Mouse (Mus musculus) cerebral cortex, adult 2 months (tissue): Measurements from ENCODE around the gene Hao2.

ENCODE experiments used
- WGBS: fragments of 180-500 bp; shearing (Covaris S2); methylation state at CpG from one replicate; pipeline ENCODE4 v1.1.7; 2018; 5-methylcytosine and 5-hydroxymethylcytosine counted together

The Hao2 gene

GRCm38 (mm10) chr3:98855160-98855559 lies 37.9 kb downstream of the Hao2 start:
- WGBS: 88% methylated on average over 3 of the region's 3 CpGs

DNA sequence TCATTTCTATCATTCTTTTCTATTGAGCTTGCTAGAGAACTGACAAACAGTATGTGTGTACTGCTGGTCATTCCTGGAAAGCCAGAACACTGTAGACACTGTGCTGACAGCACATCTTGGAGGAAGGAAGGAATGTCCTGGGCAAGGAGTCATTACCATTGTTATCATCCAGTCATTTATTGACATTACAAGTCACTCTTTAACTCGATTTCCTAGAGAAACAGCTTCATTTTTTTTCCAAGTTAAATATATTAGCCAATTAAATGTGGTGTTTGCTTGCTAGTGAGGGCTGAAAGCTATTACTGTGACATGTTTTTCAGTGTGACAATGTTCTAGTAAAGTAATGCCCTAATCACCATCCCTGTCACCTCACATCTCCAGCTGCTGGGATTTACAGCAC lies 39.4 kb downstream of the Hao2 start:
- WGBS: 46% methylated on average over 1 of the region's 1 CpGs

DNA sequence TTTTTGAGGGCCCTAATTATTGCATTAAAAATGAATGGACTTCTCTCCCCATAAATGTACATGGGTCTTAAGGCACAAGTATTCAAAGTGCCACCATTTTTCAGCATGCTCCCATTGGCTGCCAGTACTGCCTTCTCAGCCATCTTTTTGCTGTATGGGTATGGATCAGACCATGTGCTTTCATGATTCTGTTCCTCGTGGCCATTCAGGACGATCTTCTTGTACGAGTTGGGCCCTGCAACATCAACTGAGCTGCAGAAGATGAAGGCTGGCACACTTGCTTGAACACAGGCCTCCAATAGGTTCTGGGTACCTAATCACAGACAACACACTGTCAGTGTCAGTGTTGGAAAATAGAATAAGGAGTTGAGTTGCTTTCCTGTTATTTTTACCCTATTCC lies 40.0 kb downstream of the Hao2 start:
- 90% methylated on average over 3 of the region's 3 CpGs for WGBS

- WGBS: 90% methylated on average over 6 of the region's 6 CpGs
These were observed 40.4 kb downstream of the Hao2 start for GRCm38 (mm10) chr3:98852631-98853030.

GRCm38 (mm10) chr3:98851853-98852252 lies 41.2 kb downstream of the Hao2 start:
- 83% methylated on average over 2 of the region's 2 CpGs for WGBS

- 85% methylated on average over 5 of the region's 5 CpGs for WGBS
These were observed 42.8 kb downstream of the Hao2 start for GRCm38 (mm10) chr3:98850262-98850661.

- 86% methylated on average over 1 of the region's 1 CpGs for WGBS
These were observed 44.1 kb downstream of the Hao2 start for GRCm38 (mm10) chr3:98848898-98849297.
